Mouse (Mus musculus): ENCODE measurements around the gene BC028528. TPM values are rescaled to one million over a fixed set of nuclear protein-coding genes. Genes with fewer than 3 reads are reported as not detected.
"Not testable (repeated sequence)": the region's sequence is repeated elsewhere in the genome, so short reads cannot be mapped to it uniquely, and the experiment has no call there.

BC028528 gene
- polyA plus RNA-seq, 1 experiment = 14.8 TPM

DNA sequence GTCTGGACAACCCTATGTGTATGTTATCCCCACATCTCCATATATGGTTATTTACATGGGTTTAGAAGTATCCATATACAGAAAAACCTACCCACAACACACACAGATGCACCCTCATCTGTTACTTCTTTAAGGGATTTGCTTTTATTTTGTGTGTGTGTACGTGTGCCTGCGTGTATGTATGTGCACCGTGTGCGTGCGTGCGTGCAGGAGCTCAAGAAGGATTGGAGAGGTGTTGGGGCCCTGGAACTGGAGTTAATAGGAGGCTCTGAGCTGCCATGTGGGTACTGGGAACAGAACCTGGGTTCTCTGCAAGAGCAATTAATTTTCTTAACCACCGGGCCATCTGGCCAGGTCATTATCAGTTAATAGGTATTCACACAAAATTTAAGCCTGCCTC, 19.8 kb downstream of the BC028528 start:
- DNase-seq (ENCODE audit: low read depth) = no peak

DNA sequence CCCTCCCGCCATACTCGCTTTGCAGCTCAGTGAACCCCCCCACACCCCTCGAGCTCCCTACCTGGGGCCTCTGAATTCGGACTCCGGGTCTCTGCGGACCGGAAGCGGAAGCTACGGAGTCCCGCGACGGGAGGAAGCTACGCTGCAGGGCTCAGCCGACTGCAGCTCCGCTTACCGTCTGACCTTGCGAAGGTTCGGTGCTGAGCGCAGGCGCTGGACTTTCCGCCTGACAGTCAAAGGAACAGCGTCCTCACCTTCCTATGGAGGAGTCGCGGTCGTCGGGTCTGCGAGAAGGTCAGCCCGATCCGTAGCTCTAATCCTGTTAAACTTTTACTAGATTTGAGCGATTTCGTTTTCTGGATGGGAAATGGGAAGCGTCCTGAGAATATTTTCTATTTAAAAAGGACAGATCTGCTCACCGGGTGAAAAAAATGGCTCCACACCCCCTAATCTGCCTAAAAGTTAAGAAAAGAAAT, 20.4 kb downstream of the BC028528 start, which contains the start of gene Mrps21:
TSS of gene Mrps21 (minus strand) at position 128 of the 476 bp plus-strand sequence.
- DNase-seq (ENCODE audit: low read depth) = no peak

DNA sequence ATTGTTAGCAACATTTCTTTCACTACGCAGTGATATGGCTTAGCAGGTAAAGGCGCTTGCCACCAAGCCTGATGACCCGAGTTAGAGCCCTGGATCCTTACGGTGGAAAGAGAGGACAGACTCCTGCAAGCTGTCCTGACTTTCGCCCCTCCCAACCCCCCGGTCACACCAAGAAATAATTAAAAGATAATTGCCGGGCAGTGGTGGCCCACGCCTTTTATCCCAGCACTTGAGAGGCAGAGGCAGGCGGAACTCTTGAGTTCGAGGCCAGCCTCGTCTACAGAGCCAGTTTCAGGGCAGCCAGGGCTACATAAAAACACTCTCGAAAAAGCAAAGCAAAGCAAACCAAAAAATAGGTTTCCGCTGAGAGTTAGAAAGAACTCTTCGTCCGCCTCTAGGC, 20.8 kb downstream of the BC028528 start:
- DNase-seq (ENCODE audit: low read depth) = no peak

DNA sequence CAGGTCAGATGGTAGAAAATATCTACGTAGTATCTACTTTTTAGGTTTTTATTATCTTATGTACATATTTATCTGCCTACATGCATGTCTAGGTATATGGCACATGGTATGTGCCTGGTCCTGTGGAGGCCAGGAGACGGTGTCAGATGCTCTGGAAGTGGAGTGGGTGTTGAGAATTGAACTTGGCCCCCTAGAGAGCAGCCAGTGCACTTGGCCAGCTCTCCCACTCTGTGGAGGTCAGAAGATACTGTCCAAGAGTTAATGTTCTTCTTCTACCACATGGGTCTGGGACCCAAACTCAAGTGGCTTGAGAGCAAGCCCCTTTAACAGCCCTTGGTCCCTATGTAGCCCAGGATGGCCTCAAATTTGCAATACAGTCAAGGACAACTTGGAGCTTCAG, 24.4 kb downstream of the BC028528 start:
- no peak for DNase-seq (ENCODE audit: low read depth)

DNA sequence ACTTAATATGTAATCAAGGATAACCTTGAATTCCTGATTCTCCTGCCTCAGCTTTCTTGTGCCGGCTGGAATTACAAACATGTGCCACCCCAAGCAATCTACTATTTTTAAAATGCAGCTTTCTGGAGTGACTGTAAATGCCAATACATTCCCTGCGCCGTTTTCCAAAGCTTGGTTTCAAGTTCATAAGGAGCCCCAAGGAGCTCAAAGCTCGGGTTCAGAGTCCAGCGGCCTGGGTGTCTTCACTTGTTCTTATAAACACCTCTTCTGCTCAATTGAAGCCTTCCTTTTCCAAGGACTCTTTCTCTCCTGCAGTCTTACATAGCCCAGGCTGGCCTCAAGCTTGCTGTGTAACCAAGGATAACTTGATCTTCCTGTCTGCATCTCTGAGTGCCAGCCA, 25.7 kb downstream of the BC028528 start:
- DNase-seq (ENCODE audit: low read depth) = no peak

- no peak for DNase-seq (ENCODE audit: low read depth)
Observed at GRCm38 (mm10) chr3:95865571-95865970, 26.2 kb downstream of the BC028528 start.

GRCm38 (mm10) chr3:95865050-95865449, 26.8 kb downstream of the BC028528 start:
- DNase-seq (ENCODE audit: low read depth) = no peak

DNA sequence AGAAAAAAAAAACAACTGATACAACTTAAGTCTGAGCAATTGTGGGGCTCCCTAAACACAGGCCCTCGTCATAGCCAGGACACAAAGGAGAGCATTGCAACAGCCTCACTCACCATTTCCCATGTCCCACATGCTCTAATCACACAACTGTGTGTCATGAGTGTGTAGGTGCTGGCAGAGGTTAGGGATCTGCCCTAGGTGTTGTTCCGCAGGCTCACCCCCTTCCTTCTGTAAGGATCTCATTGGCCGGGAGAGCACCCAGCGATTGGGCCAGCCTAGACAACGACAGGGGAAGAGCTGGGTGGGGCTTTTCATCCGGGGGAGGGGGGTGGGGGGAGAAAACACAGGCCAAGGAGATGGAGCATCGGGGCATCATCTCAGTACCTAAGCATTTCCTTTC, 28.2 kb downstream of the BC028528 start:
- no peak for DNase-seq (ENCODE audit: low read depth)

- DNase-seq (ENCODE audit: low read depth) = no peak
Observed at GRCm38 (mm10) chr3:95861796-95862195, 30.0 kb downstream of the BC028528 start.

- DNase-seq (ENCODE audit: low read depth) = no peak
Observed at GRCm38 (mm10) chr3:95861216-95861615, 30.6 kb downstream of the BC028528 start.

GRCm38 (mm10) chr3:95860323-95860722, 31.5 kb downstream of the BC028528 start:
- DNase-seq (ENCODE audit: low read depth) = no peak

- DNase-seq (ENCODE audit: low read depth) = not testable (repeated sequence)
Observed at GRCm38 (mm10) chr3:95858278-95858677, 33.5 kb downstream of the BC028528 start.

- DNase-seq (ENCODE audit: low read depth) = not testable (repeated sequence)
Observed at GRCm38 (mm10) chr3:95857050-95857449, 34.8 kb downstream of the BC028528 start.

GRCm38 (mm10) chr3:95856115-95856514, 35.7 kb downstream of the BC028528 start:
- no peak for DNase-seq (ENCODE audit: low read depth)

GRCm38 (mm10) chr3:95855502-95856089, 36.2 kb downstream of the BC028528 start, which contains the start of gene Prpf3:
Gene Prpf3 (minus strand): TSS chr3:95855885.
- DNase-seq (ENCODE audit: low read depth) = no peak

- no peak for DNase-seq (ENCODE audit: low read depth)
Observed at GRCm38 (mm10) chr3:95851317-95851716, 40.5 kb downstream of the BC028528 start.

DNA sequence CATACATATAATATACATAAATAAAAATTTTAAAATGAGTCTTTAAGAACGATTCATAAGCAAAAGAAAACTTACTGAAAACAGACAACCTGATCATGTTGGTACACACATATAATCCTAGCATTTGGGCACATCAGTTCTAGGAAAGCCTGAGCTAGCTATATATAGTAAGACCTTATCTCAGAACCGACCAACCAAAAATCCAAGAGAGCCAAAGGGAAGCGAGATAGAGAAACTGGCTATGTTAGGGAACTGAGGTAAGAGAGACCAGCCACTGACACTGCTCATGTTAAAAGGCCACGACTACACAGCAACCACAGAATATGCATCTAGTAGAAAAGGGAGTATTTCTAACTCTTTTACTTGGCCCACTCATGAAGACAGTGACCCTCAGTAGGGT, 41.2 kb downstream of the BC028528 start:
- no peak for DNase-seq (ENCODE audit: low read depth)

DNA sequence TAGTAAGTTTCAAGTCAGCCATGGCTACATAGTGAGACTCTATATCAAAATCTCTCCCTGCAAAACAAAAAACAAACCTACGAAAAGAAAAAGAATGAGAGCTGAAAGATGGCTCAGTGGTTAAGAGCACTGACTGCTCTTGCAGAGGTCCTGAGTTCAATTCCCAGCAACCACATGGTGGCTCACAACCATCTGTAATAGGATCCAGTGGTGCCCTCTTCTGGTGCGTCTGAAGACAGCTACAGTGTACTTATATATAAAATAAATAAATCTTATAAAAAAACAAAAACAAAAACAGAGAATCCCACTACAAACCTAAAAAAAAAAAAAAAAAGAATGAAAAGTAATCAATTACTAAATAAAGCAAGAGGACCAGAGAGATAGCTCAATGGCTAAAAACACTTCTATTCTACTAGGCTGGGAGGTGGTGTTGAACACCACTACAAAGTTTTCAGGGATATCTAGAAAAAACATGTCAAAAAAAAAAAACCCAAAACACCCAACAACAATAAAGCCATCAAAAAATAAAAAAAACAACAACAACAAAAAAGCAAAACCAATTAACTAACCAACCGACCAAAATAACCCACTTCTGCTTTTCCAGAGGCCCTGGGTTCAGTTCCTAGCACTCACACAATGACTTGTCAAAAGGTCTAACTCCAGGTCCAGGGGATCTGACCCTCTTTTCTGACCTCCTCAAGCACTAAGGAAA, 49.1 kb downstream of the BC028528 start:
- no peak for DNase-seq (ENCODE audit: low read depth)

- DNase-seq (ENCODE audit: low read depth) = no peak
Observed at GRCm38 (mm10) chr3:95839250-95839649, 52.6 kb downstream of the BC028528 start.

All from gonadal fat pad, adult 2 months (tissue).